Mouse (Mus musculus) kidney, adult 11 months (tissue): ENCODE measurements around the gene Muc1.

ENCODE experiments used
- DNase-seq: peaks from one replicate; pipeline ENCODE4 v3.0.0; 2022

Muc1 gene

GRCm38 (mm10) chr3:89237682-89238081, 8.8 kb downstream of the Muc1 start:
- no peak for DNase-seq

- DNase-seq = no peak
Observed at GRCm38 (mm10) chr3:89238494-89238893, 9.6 kb downstream of the Muc1 start.

GRCm38 (mm10) chr3:89242331-89242895, 13.6 kb downstream of the Muc1 start:
- DNase-seq = peak; percentile 73

- DNase-seq = peak; percentile 72
Observed at GRCm38 (mm10) chr3:89243609-89244008, 14.8 kb downstream of the Muc1 start.

GRCm38 (mm10) chr3:89244158-89244981, 15.5 kb downstream of the Muc1 start:
- DNase-seq = peak; percentile 58

- DNase-seq = no peak
Observed at GRCm38 (mm10) chr3:89244982-89245687, 16.3 kb downstream of the Muc1 start.

- no peak for DNase-seq
Observed at GRCm38 (mm10) chr3:89245688-89246171, 16.9 kb downstream of the Muc1 start, which contains the start of gene Krtcap2. Gene Krtcap2 (plus strand): TSS chr3:89245966.

GRCm38 (mm10) chr3:89246261-89247100, 17.6 kb downstream of the Muc1 start, which contains the start of gene Trim46:
Gene Trim46 (minus strand): TSS chr3:89246309.
- DNase-seq = peak; percentile 86

GRCm38 (mm10) chr3:89247466-89247865, 18.6 kb downstream of the Muc1 start:
- no peak for DNase-seq

- DNase-seq = peak; percentile 81
Observed at GRCm38 (mm10) chr3:89250435-89251040, 21.7 kb downstream of the Muc1 start.

GRCm38 (mm10) chr3:89251365-89251895, 22.6 kb downstream of the Muc1 start:
- DNase-seq = peak; percentile 77

GRCm38 (mm10) chr3:89254994-89255393, 26.1 kb downstream of the Muc1 start:
- no peak for DNase-seq

GRCm38 (mm10) chr3:89256177-89256576, 27.3 kb downstream of the Muc1 start:
- DNase-seq = no peak

GRCm38 (mm10) chr3:89259076-89259475, 30.2 kb downstream of the Muc1 start, which contains the start of gene Dpm3:
Gene Dpm3 (plus strand): TSS chr3:89259358.
- no peak for DNase-seq

- no peak for DNase-seq
Observed at GRCm38 (mm10) chr3:89260211-89260610, 31.4 kb downstream of the Muc1 start.

- DNase-seq = peak; percentile 58
Observed at GRCm38 (mm10) chr3:89262417-89262816, 33.6 kb downstream of the Muc1 start.

- DNase-seq = peak; percentile 78
Observed at GRCm38 (mm10) chr3:89266439-89266893, 37.6 kb downstream of the Muc1 start.

GRCm38 (mm10) chr3:89268916-89269315, 40.1 kb downstream of the Muc1 start:
- no peak for DNase-seq

GRCm38 (mm10) chr3:89270051-89270755, 41.3 kb downstream of the Muc1 start, which contains the start of gene Slc50a1:
Gene Slc50a1 (minus strand): TSS chr3:89270570.
- DNase-seq = peak; percentile 78

GRCm38 (mm10) chr3:89270891-89271290, 42.0 kb downstream of the Muc1 start:
- DNase-seq = no peak

- DNase-seq = no peak
Observed at GRCm38 (mm10) chr3:89271760-89272159, 42.9 kb downstream of the Muc1 start.
